Mouse (Mus musculus) ovary, postnatal 14 days (tissue): ENCODE data around the gene Shisal2a.

Experiments
- DNase-seq: peaks from one replicate; pipeline ENCODE4 v3.0.0; 2022; ENCODE audit warnings: low spot score

The Shisal2a gene

DNA sequence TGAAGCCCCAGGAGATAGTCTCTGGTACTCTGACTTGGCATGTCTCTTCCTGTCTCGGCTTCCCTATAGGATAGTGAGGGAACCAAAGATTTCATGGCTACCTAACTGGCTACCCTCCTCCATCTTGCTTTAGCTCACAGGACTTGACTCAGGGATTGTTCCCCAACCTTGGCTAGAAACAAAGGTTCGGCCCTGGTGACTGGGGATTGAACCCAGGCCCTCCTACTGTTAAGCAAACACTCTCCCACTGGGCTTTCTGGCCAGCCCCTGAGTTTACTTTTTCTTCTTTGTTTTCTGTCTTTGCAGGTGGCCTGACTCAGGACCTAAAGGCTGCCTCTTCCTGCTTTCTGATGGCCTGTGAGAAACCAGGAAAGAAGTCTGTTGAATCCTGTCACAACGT, 45.3 kb downstream of the Shisal2a start:
- DNase-seq: no peak

DNA sequence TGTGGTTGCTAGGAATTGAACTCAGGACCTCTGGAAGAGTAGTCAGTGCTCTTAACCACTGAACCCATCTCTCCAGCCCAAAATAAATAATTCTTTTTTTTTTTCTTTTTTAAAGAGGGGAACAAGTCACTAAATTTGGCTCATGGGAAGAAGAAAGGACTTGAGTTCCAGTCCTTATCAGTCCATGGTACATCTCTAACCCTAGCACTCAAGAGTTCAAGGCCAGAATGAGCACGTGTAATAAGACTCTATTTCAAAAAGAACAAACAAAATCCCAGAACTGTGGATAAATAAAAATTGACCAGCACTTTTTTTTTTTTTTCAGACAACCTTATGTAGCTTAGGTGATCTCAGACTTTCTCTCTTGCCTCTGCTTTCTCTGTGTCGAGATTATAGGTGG, 46.4 kb downstream of the Shisal2a start:
- no peak for DNase-seq

DNA sequence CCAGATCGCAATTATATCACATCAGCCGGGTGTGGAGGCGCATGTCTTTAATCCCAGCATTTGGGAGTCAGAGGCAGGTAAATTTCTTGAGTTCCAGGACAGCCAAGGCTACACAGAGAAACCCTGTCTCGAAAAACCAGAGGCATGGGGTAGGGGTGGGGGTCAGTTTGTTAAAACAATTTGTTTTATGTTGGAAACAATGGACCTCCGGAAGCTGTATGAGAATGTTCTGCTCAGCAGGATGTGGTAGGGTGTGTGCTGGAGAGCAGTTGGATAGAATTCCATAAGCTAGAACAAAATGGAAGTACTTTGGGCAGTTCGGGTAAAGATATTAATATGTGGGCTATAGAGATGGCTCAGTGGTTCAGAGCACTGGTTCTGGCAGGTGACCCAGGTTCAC, 47.7 kb downstream of the Shisal2a start:
- no peak for DNase-seq

DNA sequence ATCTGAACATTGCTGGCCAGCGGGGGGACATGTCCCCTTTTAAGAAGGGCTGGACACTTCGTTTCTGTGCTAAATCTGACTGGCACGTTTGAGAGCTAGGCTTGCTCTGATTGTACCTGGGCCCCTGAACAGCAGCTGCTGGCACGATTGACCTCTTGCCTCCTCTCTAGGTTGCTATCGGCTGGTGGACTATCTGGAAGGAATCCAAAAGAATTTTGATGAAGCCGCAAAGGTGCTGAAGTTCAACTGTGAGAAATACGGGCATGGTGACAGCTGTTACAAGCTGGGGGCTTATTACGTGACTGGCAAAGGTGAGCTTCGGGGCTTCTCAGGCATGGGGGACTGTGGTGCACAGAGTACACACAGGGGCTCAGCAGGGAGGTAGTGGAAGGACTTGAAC, 51.1 kb downstream of the Shisal2a start:
- no peak for DNase-seq

DNA sequence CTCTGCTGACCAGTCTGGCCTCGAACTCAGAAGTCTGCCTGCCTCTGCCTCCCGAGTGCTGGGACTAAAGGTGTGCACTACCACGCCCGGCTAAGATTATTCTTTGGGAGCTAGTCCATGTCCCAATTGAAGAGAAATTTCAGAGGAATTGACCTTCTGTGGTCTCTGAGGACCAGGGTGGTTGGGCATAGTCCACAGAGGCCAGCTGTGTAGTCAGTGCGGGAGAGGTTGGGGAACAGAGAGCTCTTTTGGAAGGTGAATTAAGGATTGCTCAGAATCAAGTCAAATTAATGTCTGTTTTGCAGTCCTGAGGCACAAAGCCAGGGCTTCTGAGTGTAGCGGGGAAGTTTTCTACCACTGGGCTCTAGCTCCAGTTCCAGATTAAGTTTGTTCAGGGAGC, 53.3 kb downstream of the Shisal2a start:
- DNase-seq: no peak

DNA sequence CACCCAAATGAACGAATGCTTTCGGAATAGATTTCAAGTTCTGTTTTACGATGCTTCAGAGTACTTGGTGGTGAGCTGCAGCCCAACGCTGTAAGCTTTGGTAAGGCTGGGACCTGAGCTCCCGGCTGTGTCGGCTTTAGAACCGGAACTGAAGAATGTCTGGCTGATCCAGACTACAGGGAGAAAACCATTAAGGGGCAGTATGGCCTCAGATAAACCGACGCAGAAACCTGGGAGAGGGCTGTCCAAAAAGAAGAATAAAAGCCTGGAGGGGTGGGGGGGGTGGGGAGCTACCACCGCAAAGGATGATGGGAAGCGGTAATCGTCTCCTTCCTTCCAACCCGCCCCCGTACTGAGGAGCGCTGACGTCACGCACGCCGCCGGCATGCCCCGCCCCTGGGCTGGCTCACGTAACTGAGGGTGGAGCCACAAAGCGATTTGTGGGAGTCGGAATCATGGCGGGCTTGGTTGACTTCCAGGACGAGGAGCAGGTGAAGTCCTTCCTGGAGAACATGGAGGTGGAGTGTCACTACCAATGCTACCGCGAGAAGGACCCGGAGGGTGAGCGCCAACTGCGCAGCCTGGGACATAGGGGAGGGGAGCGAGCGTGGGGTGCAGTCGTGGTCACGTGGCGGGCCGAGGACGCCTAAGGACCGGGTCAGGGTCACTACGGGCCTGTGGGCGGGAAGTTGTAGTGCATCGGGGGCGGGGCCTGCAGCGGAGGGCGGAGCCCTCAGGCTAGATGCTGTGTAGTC, 55.2 kb downstream of the Shisal2a start, which contains the start of gene Coa7:
Coa7 (plus strand) TSS at position 411 of the 755 bp plus-strand sequence.
- DNase-seq: peak; percentile 97

DNA sequence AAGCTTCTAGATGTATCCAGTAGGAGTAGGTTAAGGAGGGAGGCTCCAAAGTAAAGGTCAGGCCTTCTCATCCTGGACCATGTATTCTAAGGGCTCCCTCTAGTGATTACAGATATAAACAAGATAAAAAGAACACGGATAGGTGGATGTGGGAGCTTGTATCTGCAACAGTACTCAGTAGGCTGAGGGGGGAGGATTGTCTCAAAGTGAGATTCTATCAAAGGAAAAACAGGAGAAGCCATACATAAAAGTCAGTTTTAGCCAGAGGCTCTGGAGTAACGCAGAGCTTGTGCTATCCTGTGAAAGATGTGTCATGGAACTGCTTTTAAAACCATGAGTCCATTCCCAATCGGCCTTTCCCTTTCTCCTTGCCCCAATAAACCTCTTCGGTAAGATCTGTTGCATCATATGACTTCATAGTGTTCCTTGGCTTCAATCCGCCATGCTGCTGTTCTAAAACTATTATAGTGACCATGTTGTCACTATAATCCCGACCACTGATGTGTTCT, 56.0 kb downstream of the Shisal2a start:
- DNase-seq: no peak

DNA sequence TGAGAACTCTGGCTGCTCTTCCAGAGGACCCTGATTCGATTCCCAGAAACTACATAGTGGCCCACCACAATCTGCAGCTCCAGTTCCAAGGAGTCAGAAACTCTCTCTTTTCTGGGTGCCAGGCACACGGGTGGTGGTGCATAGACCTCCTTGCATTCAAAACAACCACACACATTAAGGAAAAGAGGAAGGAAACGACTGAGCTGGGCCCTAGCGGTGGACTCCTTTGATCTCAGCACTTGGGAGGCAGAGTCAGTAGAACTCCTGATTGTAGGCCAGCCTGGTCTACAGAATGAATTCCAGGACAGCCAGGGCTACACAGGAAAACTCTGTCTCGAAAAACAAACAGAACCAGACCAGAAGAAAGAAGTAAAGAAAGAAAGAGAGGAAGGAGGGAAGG, 59.6 kb downstream of the Shisal2a start:
- DNase-seq: no peak

DNA sequence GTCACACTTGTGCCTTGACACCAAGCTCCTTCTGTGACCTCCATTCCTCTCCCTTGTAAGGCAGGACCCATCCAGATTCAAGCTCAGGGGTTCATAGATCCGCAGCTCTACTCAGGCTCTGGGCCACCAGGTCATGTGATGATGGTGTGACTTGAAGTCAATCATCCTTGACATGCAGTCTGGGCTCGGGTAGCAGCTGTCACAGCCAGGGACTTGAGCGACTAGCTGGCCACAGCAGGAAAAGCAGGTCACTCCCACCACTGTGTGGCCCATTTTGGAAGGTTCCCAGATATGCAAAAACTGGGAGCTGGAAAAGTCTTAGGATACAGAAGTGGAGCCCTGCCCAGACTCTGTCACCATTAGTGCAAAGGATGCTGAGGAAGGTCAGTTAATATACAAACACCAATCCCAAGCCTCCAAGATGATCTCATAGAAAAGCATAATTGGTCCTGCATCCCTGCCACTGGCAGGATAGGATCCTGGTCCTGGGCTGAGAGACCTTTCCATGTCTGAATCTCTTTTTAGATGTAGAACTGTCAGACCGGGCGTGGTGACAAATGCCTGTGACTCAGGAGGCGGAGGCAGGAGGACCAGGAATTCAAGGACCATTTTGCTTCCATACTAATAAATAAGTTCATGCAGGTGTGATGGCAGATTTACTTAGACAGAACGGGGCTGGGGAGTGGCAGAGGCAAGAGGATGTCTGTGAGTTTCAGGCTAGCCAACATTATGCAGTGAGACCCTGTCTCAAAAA, 62.3 kb downstream of the Shisal2a start:
- DNase-seq: no peak

DNA sequence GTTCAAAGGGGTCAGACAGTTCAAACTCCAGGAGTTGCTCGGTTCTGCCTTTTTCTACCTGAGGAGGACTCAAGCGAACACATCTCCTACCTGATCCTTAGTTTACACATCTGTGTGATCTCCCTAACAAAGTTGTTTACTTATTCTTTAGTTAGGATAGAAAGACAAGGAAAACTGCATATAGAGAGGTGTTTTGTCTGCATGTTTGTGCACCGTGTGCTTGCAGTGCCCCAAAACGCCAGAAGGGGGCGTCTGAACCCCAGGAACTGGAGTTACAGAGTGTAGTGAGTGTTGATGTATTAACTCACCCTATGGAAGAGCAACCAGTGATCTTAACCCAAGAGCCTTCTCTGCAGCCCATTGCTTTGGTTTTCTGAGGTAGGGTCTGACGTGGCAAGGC, 63.4 kb downstream of the Shisal2a start:
- DNase-seq: no peak

DNA sequence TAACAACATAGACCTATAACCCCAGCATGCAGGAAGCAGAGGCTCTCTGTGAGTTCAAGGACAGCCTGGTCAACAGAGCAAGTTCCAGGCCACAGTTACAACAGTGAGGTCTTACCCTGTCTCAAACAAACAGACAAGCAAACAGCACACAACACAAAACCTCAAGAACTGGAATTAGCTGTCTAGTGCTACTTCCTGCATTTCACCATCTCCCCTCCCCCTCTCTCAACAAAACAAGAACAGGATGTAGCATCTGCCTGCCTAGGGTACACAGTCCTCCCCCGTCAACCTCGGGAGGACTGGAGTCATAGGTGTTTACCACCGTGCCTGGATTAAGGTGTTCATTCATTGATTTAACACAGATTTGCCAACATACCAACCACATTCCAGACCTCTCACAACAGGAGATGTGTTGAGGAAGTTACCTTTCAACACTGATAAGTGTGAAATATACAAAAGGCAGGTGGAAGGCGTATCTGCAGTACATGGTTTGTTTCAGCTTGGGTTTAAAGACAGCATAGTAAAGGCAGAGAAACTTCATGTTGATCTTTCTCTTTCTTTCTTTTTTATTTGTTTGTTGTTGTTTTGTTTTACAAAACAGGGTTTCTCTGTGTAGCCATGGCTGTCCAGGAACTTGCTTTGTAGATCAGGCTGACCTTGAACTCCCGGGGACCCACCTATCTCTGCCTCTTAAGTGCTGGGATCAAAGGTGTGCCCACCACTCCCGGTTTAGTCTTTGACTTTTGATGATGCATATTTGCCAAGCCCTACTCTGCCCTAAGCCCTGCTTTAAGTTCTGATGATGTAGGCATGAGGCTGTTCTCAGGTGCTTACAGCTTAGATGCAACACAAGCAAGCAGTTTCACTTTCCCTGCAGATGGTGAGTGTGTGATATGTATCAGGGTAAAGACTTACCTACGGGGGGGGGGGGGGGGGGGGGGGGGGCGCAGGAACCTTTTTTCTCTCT, 64.2 kb downstream of the Shisal2a start:
- DNase-seq: no peak
